Mouse (Mus musculus) G1E (cell line): ENCODE data around the gene Fbxo41.

ENCODE experiments used
- CTCF ChIP-seq: IDR thresholded peaks from 2 replicates; pipeline ENCODE4 v1.5.1; 2012; ENCODE audit warnings: low read depth, low read length, inconsistent platforms, mixed read lengths
- TAL1 ChIP-seq: conservative IDR thresholded peaks from 2 replicates; pipeline ENCODE4 v1.6.1; 2012; ENCODE audit warnings: low read depth, low read length, inconsistent platforms, mixed read lengths

DNA sequence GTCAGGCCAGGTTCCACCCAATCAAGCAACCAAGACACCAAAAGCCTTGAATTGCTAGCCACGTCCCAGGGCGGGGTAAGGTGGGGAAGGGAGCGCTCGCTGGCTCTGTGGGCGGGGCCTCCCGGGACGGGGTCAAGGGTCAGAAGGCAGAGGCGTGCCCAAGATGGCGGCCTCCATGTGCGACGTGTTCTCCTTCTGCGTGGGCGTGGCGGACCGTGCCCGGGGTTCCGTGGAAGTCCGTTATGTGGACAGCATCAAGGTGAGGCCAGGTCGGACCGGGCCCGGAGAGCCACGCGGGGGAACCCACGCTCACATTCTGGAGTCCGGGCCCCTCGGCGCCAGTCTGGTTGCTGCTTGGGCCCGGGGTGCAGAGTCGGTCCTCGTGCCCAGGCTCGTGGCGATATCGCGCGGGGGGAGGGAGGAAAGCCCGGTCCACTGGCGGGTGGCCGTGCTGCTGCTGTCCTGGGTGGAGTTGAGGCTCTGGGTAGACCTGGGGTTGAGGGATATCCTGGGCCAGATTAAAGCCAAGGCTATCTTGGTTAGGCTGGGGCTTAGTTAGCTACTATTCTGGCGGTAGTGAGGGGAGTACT lies 70.9 kb downstream of the Fbxo41 start, which contains the start of gene Smyd5:
- TF ChIP-seq CTCF (no peak), TAL1 (no peak)
